Mouse (Mus musculus): ENCODE measurements around the gene Bod1. TPM values are rescaled to one million over a fixed set of nuclear protein-coding genes. Genes with fewer than 3 reads are reported as not detected.

Bod1 gene
- polyA plus RNA-seq, 1 experiment from 2014 or later, result 81.8 TPM

- no peaks in the 10 kb centered on the region for H3K27me3 ChIP-seq (ENCODE audit: insufficient read depth, low read length)
- no peaks in the 10 kb centered on the region for H3K36me3 ChIP-seq (ENCODE audit: insufficient read depth, low read length)
- no peaks in the 10 kb centered on the region for H3K9me3 ChIP-seq (ENCODE audit: low read length)
- WGBS, result 36% methylated on average over 4 of the region's 4 CpGs
- H3K27ac ChIP-seq (ENCODE audit: low read length), result no peak overlapping the region
- H3K4me1 ChIP-seq (ENCODE audit: insufficient read depth, low read length), result no peaks in the 10 kb centered on the region
- no peak for ATAC-seq (ENCODE audit: low FRiP score, low TSS enrichment)
- H3K9ac ChIP-seq (replicated peaks; ENCODE audit: low read length), result no peak overlapping the region
- no peak overlapping the region for H3K4me3 ChIP-seq (ENCODE audit: low read length)
- no peak overlapping the region for H3K4me2 ChIP-seq (replicated peaks; ENCODE audit: low read depth, low read length)
Observed at GRCm38 (mm10) chr11:31616722-31617121, 55.0 kb downstream of the Bod1 start.

Other genes with a start within 250 kb of the Bod1 start
- gene Cpeb4, start 200.3 kb upstream of the Bod1 start, polyA plus RNA-seq (2015; fragmentation: Nextera tagmentation; extraction: Ambion mirVana), result 4.0 and 4.3 TPM in 2 replicates

All from kidney, embryonic 16.5 days (tissue).